ENCODE assay signal across 9 mouse cellular contexts in the genomic region with DNA sequence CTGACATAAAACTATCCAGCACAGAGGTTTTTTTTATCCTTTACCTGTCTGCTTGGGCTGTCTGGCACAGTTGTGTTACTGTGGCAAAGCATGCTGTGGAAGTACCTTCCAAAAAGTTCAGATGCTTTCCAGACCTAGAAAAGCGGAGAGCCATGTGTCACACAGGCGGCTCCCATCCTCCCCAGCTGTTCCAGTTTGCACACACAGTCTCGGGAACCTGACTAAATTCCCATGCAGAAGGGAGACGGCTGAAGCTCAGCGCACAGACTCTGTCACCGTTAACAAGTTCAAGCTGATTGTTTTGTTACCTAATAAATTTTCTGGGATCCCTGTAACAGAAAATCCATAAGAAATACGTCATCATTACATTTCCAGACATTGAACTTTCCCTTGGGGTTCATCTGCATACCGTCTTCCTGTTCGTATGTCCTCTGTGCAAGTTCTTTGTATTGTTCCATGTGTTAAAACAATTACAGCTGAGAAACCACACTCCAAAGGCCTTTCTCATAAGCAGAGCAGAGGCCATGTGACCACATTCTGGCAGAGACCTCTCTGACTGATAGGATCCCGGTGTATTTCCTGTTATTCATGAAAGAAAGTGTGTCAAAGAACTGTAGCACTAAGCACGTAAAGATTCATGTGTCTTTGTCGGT.
A peak's percentile ranks its signal among the peaks of the same experiment; 100 is the strongest.
DNase-seq lines count a peak whose midpoint lies in the region; ATAC-seq lines count a peak whose summit lies in the region.
"Had no signal": no experiment of that assay in that cellular context is flagged by ENCODE, and none has a peak within 500 bp of the region (broad histone marks: within the 10 kb centered on the region; RNA-seq: fewer than 3 reads in every experiment).

No protein-coding gene starts in this region.

- no peak overlapping the region for H3K4me3 ChIP-seq in neural tube, embryonic 15.5 days (replicated peaks)

- DNase-seq in adrenal gland, adult 2 months = peak; percentile 1
- DNase-seq in adrenal gland, adult 8-10 months = no peak
- peak; percentile 45 for DNase-seq in neural tube, embryonic 10.5 days (ENCODE audit: extremely low spot score, low spot score)
- peak; percentile 37 for DNase-seq in kidney, postnatal 14 days
- DNase-seq in thymus, postnatal 4 days = peak; percentile 49
- no peak for DNase-seq in urinary bladder, postnatal 36 days (ENCODE audit: low spot score in 2 of 2)
- DNase-seq in right cerebral cortex, adult 18-20 months = no peak
- DNase-seq: lung, postnatal 14 days had no signal

- H3K9me3 ChIP-seq in neural tube, embryonic 15.5 days (replicated peaks) = no peaks in the 10 kb centered on the region

- no peak overlapping the region for H3K4me2 ChIP-seq in neural tube, embryonic 15.5 days

- no peak overlapping the region for H3K27ac ChIP-seq in neural tube, embryonic 15.5 days (replicated peaks)

- whole genome bisulfite sequencing in neural tube, embryonic 15.5 days = 38% methylated on average over 12 of the region's 12 CpGs

- H3K36me3 ChIP-seq in neural tube, embryonic 15.5 days = no peaks in the 10 kb centered on the region

- ATAC-seq in neural tube, embryonic 15.5 days (ENCODE audit: low FRiP score) = no peak

- H3K4me1 ChIP-seq in neural tube, embryonic 15.5 days = peaks cover 17% of the 10 kb centered on the region

- H3K9ac ChIP-seq in neural tube, embryonic 15.5 days (replicated peaks) = no peak overlapping the region

- no peaks in the 10 kb centered on the region for H3K27me3 ChIP-seq in neural tube, embryonic 15.5 days (replicated peaks)

Comparison
In these comparisons a context has a peak if more than half of its experiments do, and no peak if none do; other contexts are left out.
1. DNase-seq: peak in adrenal gland, adult 2 months (single experiment), neural tube, embryonic 10.5 days (single experiment), kidney, postnatal 14 days (single experiment) and thymus, postnatal 4 days (single experiment); none in adrenal gland, adult 8-10 months (single experiment), urinary bladder, postnatal 36 days (0 of 2) and right cerebral cortex, adult 18-20 months (single experiment).